Mouse (Mus musculus) liver, adult 10 weeks (tissue): Measurements from ENCODE around the gene Olfr578. TPM values are rescaled to one million over a fixed set of nuclear protein-coding genes. Genes with fewer than 3 reads are reported as not detected.

Source experiments
- polyA plus RNA-seq: library from polyadenylated mRNA; stranded (reverse); fragments of 350-450 nt; fragmentation: Illumina TruSeq; extraction: RNeasy Lipid Tissue Mini Kit (QIAGEN cat#74804); gene quantifications from one replicate; pipeline ENCODE4 v1.2.3, GENCODE M21; 2014; ENCODE audit warnings: low read depth, low replicate concordance

The Olfr578 gene
- not detected for polyA plus RNA-seq

DNA sequence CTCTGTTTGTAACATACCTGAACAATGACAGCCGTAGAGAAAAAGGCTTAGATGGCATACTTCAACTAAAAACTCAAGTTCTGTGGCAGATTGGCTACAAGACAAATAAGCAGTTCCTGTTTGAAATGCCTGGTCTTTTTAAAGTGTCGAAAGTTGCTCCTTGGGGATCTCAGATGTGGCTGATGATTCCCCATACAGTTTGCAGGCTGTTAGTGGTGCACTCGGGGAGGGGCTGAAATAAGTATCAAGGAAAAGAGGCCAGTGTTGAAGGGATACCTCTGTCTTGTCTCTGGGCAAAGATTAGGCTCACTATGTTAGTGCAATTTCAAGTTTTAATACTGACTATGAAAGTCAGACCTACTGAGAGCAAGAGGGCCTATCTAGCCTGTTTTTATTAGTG lies at the start of gene Olfr578:
Gene Olfr578, minus strand, starts transcription at position 101 of the 400 bp plus-strand sequence.

DNA sequence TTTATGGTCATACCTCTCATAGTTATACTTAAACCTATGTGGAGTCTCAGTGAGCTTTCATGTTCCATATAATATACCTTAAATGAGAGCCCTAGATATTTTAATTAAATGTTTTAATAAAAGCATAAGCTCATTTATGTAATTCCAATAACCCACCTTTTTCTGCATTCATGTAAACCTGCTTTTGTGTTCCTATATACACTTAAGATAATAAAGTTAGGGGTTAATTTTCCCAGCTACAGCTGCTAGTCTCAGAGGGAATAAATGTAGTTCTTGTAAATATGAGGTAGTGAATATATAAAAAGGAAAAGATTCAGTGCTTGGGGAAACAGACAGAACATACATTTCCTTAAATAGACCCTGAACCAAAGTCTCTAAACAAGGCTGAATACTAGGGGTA lies 48.6 kb upstream of the Olfr578 start, which contains the start of gene Olfr582:
Gene Olfr582, plus strand, starts transcription at position 301 of the 400 bp plus-strand sequence.

DNA sequence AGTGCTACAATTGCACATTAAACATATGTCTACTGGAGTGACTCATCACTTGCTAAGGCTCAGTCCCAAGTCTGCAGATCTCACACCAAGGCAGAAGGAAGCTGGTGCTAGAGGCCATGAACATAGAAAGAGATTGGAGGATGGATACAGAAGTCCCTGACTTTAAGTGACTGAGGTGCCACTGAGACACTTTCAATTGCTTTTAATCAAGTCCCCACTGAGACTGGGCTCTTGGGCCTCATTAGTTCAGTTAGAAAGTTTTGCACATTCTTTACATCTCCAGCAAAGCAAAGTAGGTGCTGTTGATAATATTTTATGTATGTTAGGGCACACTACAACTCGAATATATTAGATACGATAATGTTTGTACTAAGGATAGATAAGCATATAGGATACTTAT lies 13.3 kb downstream of the Olfr578 start, which contains the start of gene Olfr577:
Gene Olfr577, minus strand, starts transcription at position 101 of the 400 bp plus-strand sequence.

DNA sequence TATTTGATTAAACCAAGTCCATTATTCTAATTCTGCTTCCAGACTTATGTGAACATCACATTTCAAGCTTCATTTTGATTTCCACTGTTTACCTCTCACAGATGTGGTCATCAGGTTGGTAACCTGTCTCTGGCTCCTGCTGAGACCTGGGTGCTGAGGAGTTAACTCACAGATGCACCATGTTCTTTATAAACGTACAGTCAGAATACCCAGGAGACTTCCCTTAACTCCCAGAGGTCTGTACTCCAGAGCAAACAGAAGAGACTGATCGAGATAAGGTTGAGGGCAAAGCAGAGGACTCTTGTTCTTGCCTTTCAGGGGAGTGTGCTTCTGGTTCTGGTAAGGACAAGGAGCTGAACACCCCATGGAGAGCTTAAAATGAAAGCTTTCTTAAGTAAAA lies 26.8 kb downstream of the Olfr578 start, which contains the start of gene Olfr576:
Gene Olfr576, plus strand, starts transcription at position 301 of the 400 bp plus-strand sequence.

DNA sequence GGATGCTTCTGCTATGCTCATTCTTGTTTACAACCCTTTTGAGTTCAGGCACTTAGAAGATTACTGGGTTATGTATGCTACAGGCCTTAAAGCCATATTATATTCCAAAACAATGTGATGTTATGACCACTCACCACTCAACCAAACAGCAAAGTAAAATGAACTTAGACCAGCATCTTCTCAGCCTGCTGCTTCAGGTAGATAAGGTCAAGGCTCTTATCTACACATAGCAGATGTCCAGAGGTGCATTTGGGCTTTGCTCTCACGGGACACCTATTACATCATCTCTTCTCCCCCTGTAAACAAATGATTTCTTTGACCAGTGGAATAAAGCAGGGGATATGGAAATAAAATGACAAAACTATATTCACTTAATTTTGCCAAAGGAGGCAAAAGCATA lies 30.5 kb downstream of the Olfr578 start, which contains the start of gene Olfr575:
Gene Olfr575, minus strand, starts transcription at position 183 of the 400 bp plus-strand sequence.

DNA sequence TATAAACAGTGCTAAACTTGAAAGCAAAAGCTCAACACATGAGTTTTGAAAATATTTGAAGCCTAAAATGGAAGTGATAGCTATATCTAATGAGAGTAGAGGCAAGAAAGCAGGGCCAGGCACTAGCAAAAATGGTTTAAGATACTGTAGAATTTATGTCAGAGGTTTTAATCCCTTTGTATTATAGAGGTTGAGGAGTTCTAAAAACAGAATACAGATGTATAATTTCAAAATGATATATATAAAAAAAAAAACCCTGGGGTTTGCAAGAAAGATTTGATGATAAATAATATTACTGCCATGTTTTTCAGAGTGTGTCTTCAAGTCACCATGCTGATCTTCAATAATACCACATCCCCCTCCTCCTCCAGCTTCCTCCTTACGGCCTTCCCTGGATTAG lies 41.0 kb downstream of the Olfr578 start, which contains the start of gene Olfr574:
Gene Olfr574, plus strand, starts transcription at position 301 of the 400 bp plus-strand sequence.

DNA sequence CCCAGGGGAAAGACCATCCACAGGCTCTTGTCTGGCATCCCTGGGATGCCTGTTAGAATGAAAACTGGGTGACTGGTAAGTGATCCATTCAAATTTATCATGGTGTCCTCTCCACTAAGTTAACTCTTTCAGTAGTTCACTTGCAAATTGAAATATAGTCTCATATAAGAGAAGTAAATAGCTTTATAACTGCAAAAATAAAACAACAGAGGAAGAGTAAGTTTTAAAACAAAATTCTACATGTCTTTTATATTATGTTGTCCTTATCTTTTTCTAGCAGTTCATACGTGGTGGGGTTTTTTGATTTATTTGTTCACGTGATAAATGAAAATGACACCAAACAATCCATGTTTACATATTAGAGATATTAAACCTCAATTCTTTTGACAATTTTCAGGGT lies 46.6 kb downstream of the Olfr578 start, which contains the start of gene Olfr573-ps1:
Gene Olfr573-ps1, minus strand, starts transcription at position 101 of the 400 bp plus-strand sequence.

Other genes with a start within 250 kb of the Olfr578 start
- gene Olfr560, start 230.0 kb downstream of the Olfr578 start, polyA plus RNA-seq, result not detected
- gene Olfr78, start 229.9 kb downstream of the Olfr578 start, polyA plus RNA-seq, result not detected
- gene Olfr561, start 218.1 kb downstream of the Olfr578 start, polyA plus RNA-seq, result not detected
- not detected for gene Olfr564, start 185.8 kb downstream of the Olfr578 start, polyA plus RNA-seq
- gene Olfr566, start 130.6 kb downstream of the Olfr578 start, polyA plus RNA-seq, result not detected
- not detected for gene Olfr568, start 112.2 kb downstream of the Olfr578 start, polyA plus RNA-seq
- not detected for gene Olfr569, start 98.4 kb downstream of the Olfr578 start, polyA plus RNA-seq
- gene Olfr570, start 94.7 kb downstream of the Olfr578 start, polyA plus RNA-seq, result not detected
- not detected for gene Olfr571, start 71.8 kb downstream of the Olfr578 start, polyA plus RNA-seq
- not detected for gene Olfr572, start 64.9 kb downstream of the Olfr578 start, polyA plus RNA-seq
- gene Olfr573-ps1, start 46.7 kb downstream of the Olfr578 start, polyA plus RNA-seq, result not detected
- not detected for gene Olfr574, start 40.9 kb downstream of the Olfr578 start, polyA plus RNA-seq
- not detected for gene Olfr575, start 30.5 kb downstream of the Olfr578 start, polyA plus RNA-seq
- not detected for gene Olfr576, start 26.7 kb downstream of the Olfr578 start, polyA plus RNA-seq
- gene Olfr577, start 13.4 kb downstream of the Olfr578 start, polyA plus RNA-seq, result not detected
- gene Olfr582, start 48.7 kb upstream of the Olfr578 start, polyA plus RNA-seq, result not detected
- not detected for gene Olfr583, start 62.0 kb upstream of the Olfr578 start, polyA plus RNA-seq
- not detected for gene Olfr584, start 92.6 kb upstream of the Olfr578 start, polyA plus RNA-seq
- gene Olfr585, start 108.4 kb upstream of the Olfr578 start, polyA plus RNA-seq, result not detected
- not detected for gene Olfr586, start 136.3 kb upstream of the Olfr578 start, polyA plus RNA-seq
- gene Olfr588-ps1, start 151.6 kb upstream of the Olfr578 start, polyA plus RNA-seq, result not detected
- not detected for gene Olfr589, start 167.0 kb upstream of the Olfr578 start, polyA plus RNA-seq
- not detected for gene Olfr591, start 189.0 kb upstream of the Olfr578 start, polyA plus RNA-seq
- not detected for gene Olfr592, start 195.5 kb upstream of the Olfr578 start, polyA plus RNA-seq
- not detected for gene Olfr593, start 222.5 kb upstream of the Olfr578 start, polyA plus RNA-seq
- not detected for gene Olfr594, start 227.7 kb upstream of the Olfr578 start, polyA plus RNA-seq